Mouse (Mus musculus): ENCODE results near the gene Gemin2. TPM values are rescaled to one million over a fixed set of nuclear protein-coding genes. Genes with fewer than 3 reads are reported as not detected.
"Not testable (repeated sequence)": the region's sequence is repeated elsewhere in the genome, so short reads cannot be mapped to it uniquely, and the experiment has no call there.

Gene Gemin2
- total RNA-seq, 2 experiments from 2014 or later, result 13.6 to 15.0 TPM

DNA sequence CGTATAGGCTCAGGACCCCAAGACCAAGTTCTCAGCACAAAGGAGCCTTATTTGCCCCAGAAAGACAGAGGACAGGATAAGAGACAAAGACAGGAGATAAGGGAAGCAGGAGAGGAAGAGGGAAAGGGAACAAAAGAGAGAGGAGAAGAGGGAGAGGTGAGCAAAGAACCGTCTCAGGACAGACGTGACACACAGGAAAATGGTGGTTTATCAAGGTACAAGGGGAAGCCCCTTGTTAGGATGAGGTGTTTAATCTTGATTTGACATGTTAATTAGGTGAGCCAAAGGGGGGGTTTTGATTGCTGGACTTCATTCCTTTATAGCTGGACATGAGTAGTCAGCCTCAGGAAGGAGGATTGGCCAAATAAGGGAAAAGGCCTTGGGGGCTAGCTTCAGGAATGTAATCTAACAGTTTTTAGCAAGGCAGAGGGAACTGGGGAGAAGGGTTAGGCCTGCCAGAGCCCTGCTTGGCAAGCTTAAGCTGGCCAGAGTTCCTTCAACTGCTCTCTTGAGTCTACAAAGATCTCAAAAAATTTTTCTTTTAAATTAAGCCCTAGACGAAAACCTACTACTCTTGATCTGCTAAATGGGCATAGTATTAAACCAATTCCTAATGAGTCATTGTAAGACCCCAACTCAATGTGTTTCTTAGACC, 42.1 kb downstream of the Gemin2 start:
- no peak for DNase-seq (ENCODE audit: low spot score in 2 of 2)

DNA sequence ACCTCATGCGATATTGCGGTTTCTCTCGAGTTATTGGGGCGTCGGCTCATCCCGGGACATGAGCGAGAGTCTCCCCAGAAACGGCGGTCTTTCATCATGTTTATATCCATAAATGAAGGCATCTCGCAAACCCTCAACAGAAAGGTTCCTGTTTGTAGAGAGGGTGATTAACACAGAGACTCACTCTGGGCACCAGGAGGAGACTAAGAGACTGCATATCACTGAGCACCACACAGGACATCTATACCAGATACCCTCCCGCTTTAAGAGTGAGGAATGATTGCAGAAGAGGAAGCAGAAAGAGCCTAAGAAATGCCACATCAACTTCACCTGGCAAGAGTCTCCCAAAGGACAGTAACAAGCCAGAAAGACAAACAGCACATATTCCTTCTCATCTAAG, 43.0 kb downstream of the Gemin2 start:
- no peak for DNase-seq (ENCODE audit: low spot score in 2 of 2)

DNA sequence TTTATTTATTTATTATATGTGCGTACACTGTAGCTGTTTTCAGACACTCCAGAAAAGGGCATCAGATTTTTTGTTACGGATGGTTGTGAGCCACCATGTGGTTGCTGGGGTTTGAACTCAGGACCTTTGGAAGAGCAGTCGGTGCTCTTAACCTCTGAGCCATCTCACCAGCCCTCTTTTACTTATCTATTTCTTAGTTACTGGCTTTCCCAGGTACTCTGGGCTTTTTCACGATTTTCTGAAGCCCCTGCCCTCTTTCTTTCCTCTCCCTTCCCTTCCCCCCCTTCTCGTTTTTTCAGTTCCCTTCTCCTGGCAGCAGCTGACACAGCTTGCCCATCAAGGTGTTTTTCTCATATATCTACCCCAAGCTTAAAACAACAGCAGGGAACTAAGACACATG, 45.0 kb downstream of the Gemin2 start:
- DNase-seq (ENCODE audit: low spot score in 2 of 2), result not testable (repeated sequence)

DNA sequence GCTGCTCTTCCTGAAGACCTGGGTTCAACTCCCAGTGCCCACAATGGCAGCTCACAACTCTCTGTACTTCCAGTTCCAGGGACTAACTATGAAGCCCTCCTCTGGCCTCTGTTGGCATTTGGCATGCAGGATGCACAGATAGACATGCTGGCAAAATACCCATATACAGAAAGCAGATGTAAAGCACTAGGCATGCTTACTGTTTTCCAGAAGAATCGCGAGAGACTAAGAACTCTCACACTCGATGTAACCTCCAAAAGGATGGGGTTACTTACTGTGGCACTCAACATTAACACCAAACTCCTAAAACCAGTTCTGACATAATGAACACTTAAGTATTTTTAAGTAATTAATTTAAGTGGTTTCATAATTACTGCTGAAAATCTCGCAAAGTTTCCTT, 47.1 kb downstream of the Gemin2 start:
- DNase-seq (ENCODE audit: low spot score in 2 of 2), result no peak

DNA sequence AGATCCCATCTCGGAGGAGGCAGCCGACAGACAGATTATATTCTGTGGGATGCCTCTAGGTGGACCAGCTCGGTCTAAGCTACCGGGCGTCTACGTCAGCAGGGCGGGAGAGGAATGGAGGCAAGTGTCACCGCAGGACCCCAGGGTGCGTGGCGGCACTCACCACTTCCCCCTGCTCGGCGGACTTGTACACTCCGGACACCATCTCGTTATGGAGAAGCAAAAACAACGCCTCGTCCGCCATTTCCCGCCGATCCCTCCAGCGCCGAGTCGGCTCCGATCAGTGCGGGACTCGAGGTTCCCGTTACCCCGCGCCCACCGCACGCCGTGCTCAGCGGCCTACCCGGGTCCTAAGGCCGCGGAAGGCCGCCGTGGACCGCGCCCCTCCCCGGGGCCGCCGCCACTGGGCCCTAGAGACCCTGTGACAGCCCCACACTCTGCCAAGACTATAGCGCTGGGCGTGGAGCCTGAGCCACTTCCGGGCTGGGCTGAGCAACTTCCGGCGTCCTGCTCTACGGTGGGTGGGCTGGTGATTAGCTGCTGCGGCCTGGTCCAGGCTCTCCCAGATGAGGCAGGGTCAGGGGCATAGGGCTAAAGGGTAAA, 47.9 kb downstream of the Gemin2 start, which contains the start of gene Trappc6b:
Trappc6b (minus strand) TSS at position 480 of the 603 bp plus-strand sequence.
- DNase-seq (ENCODE audit: low spot score in 2 of 2), result peak; percentile 53 to 70

DNA sequence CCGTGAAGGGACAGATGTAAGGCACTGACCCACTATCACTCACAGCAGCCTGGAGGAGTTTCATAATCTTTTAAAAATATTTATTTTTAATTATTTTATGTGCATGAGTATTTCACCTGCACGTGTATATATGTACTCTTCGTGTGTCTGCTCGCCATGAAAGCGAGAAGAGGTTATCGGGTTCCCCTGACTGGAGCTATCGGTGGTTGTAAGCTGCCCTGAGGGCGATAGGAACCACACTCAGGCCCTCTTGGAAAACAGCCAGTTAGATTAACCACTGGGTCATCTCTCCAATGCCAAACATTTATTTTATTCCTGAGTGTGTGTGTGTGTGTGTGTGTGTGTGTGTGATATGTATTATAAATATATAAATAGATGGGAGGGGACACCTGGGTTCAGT, 51.6 kb downstream of the Gemin2 start:
- no peak for DNase-seq (ENCODE audit: low spot score in 2 of 2)

DNA sequence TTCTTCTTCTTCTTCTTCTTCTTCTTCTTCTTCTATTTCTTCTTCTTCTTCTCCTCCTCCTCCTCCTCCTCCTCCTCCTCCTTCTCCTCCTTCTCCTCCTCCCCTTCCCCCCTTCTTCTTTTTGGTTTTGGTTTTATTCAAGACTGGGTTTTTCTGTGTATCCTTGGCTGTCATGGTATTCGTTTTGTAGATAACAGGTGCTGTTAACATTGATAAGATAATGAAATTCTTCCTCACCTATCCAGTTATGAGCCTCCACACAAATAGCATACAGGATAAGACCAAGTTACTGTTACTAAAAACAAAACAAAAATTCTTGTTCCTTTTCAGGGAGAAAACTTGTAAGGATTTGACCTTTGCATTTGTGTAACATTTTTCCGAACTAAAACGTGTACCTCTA, 52.6 kb downstream of the Gemin2 start:
- no peak for DNase-seq (ENCODE audit: low spot score in 2 of 2)

DNA sequence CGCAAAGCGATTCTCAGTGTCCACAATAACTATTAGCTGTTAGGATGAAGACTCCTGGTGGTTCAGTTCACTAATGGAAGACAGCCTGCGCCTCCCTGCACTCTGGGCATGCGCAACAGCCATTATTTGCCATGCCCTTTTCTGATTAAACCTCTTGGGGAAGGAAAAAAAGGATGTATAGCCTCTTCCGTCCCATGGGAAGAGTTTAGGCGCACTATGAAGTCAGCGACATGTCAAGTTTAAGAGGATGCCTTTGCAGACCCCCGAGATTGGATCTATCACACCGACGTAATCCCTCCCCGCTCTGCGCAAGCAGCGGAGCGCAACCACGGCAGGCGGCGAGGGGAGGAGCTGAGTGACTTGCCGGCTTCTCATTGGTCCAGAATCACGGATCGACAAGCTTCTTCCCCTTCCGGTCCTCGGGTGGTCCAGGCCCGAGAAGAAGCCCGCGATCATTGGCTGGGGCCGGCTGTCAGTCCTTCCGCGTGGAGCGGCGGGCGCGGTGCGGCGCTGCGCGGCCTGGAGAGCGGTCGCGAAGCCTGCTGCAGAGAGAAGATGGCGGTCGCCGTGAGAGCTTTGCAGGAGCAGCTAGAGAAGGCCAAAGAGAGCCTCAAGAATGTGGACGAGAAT, 53.4 kb downstream of the Gemin2 start, which contains the start of gene Pnn:
Pnn (plus strand) TSS at position 437 of the 630 bp plus-strand sequence.
- DNase-seq (ENCODE audit: low spot score in 2 of 2), result peak; percentile 89 to 92

DNA sequence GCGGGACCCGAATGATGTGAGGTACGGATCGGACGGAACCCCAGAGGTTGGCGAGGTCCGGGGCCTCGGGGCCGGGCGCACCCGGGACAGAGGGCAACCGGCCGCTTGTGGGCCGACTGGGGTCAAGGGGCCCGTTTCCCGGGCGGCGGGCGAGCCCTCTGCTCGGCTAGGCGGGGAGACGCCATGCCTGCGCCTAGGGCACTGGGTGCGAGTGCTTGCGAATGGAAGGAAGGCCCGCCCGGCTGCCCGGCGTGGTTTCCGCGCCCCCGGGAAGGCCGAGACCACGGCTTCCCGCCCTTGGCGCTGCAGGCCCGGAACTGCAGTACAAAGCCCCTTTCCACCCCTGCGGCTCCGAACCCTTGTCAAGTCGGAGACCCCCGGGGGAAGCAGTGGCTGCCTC, 53.9 kb downstream of the Gemin2 start:
- no peak for DNase-seq (ENCODE audit: low spot score in 2 of 2)

DNA sequence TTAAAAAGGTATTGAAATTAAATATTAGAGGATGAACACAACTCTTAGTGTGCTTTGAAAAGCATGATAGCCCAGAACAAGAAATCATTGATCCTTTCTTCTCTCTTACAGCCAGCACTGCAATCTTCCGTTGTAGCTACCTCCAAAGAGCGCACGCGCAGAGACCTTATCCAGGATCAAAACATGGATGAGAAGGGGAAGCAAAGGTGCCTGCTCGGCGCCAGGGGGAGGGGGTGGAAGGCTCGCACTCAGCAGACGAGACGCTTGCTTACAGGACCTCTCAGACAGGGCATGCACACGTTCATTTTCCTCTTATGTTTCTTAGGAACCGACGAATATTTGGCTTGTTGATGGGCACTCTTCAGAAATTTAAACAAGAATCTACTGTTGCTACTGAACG, 55.6 kb downstream of the Gemin2 start:
- DNase-seq (ENCODE audit: low spot score in 2 of 2), result no peak

DNA sequence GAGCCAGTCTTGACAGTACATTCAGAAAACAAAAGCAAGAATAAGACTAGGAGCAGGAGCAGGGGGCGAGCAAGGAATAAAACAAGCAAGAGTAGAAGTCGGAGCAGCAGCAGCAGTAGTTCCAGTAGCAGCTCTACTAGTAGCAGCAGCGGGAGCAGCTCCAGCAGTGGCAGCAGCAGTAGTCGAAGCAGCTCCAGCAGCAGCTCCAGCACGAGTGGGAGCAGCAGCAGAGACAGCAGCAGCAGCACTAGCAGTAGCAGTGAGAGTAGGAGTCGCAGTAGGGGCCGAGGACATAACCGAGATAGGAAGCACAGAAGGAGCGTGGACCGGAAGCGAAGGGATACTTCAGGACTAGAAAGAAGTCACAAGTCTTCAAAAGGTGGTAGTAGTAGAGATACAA, 59.1 kb downstream of the Gemin2 start:
- no peak for DNase-seq (ENCODE audit: low spot score in 2 of 2)

DNA sequence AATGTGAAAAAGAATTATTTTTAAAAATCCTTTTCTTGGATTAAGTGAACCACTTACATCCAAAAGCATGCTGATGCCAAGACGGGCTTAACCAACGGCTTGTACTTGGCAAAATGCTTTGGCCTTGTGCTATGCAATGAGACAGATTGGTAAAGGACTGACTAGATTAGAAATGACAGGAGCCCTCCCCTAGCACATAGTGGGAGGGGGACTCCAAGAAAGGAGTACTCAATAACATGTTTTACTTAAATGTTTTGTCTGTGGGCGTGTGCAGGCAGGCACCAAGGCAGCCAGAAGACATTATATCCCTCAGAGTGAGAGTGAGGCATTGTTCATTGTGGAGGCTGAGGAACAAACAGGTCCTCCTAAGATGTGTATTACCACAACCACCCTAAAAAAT, 60.9 kb downstream of the Gemin2 start:
- no peak for DNase-seq (ENCODE audit: low spot score in 2 of 2)

DNA sequence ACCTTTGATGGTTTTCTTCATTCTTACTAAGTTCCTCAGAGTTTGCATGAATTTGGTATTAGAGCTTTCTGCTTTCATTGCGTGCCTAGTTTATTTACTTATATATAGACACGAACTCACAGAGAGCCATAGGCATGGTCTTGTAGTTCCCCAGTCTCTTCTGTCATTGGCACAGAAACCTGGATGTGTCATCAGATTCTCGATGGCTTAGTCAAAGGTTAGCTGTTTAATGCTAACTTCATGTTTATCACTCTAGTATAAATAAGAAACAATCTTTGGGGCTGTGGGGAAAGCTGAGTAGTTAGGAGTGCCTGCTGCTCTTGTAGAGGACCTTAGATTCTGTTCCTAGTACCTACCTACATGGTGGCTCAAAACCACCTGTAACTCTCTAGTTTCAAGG, 63.8 kb downstream of the Gemin2 start:
- no peak for DNase-seq (ENCODE audit: low spot score in 2 of 2)

DNA sequence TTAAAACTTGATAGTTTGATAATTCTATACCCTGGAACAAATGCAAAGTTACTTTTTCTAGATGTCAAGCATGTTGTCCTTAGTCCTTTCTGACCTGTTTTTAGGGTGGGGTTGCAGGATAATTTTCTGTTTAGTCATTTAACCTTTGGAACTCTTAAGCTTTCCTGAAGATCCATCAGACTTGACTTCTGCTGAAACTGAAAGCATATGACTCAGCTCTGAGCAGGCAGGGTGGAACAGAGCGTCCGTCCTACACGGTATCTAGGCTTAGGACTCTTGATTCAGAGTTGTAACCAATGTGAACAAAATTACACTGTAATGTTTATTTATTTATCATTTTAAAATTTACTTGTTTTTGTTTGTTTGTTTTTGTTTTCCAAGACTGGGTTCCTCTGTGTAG, 64.7 kb downstream of the Gemin2 start:
- no peak for DNase-seq (ENCODE audit: low spot score in 2 of 2)

Other genes with a start within 250 kb of the Gemin2 start
- gene Sec23a, start 1.4 kb upstream of the Gemin2 start, total RNA-seq (2021), result 10 to 100 TPM; 48.1 to 53.7 TPM
- gene Trappc6b, start 48.1 kb downstream of the Gemin2 start, total RNA-seq (2021), result 10 to 100 TPM; 92.0 to 95.4 TPM
- 10 to 100 TPM; 71.8 to 78.4 TPM for gene Pnn, start 53.5 kb downstream of the Gemin2 start, total RNA-seq (2021)
- 10 to 100 TPM; 72.0 to 78.0 TPM for gene Mia2, start 82.4 kb downstream of the Gemin2 start, total RNA-seq (2021)
- gene Fbxo33, start 206.3 kb downstream of the Gemin2 start, total RNA-seq (2021), result 10 to 100 TPM; 25.5 to 28.4 TPM

Measured in adrenal gland, postnatal 4 days (tissue).